Mouse (Mus musculus): ENCODE data around the gene Vmn1r81. TPM values are rescaled to one million over a fixed set of nuclear protein-coding genes. Genes with fewer than 3 reads are reported as not detected.

The Vmn1r81 gene
- total RNA-seq (2021), result under 1 TPM in 1 of 2 experiments, not detected in 1; 0.05 TPM
- long read RNA-seq, experiment 1, result 0 reads
- long read RNA-seq, experiment 2, result 0 reads

DNA sequence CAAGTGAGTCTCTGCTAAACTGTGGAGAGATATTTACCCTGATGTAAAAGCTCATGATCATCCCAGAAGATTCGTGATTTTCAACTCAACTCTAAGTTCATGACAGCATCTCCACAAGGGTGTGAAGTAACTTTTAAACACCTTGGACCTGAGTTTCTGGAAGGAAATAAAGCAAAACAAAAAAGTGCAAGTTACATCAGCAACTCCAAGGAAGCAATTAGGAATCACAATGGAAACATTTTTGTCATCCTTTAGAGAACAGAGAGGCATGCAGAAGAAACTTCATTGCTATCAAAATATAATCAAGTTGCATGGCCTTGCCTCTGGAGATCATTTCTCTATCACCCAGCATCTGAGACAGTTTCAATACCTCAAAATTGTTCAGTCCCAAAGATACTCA is at the start of gene Vmn1r81:
TSS of gene Vmn1r81 (minus strand) at position 101 of the 400 bp plus-strand sequence.
- no peak for TF ChIP-seq CTCF (IDR thresholded peaks at IDR 0.05)
- Histone ChIP-seq H3K4me3 (no peak within 1 kb of the TSS), H3K27ac (no peak within 1 kb of the TSS)
- DNase-seq (ENCODE audit: extremely low spot score in 1 of 2, low spot score in 2 of 2), result no peak
- intact Hi-C loops (cut with DNase I), result no loop called here

DNA sequence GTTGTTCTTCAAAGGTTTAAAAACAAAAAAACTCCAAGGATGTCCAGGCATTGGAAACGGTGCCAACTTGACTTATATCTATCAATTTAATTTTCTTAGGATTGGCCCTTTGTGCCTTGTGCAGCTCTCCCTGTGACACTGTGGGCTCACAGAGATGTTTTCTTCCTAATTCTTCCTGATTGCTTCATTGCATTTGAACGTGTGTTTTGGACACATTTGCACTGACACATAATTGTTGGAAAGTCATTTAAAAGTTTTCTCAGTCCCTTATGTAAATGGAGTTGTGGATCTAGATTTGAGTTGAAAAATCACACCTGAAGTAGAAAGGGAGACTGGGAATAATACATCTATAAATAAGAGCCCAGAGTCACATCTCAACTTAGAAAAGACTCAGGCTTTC is 32.1 kb upstream of the Vmn1r81 start, which contains the start of gene Vmn1r82:
TSS of gene Vmn1r82 (plus strand) at position 301 of the 400 bp plus-strand sequence.
- TF ChIP-seq CTCF (IDR thresholded peaks at IDR 0.05), result no peak
- intact Hi-C loops (cut with DNase I), result no loop called here
- Histone ChIP-seq H3K4me3 (no peak within 1 kb of the TSS), H3K27ac (no peak within 1 kb of the TSS)
- DNase-seq (ENCODE audit: extremely low spot score in 1 of 2, low spot score in 2 of 2), result no peak

- DNase-seq (ENCODE audit: extremely low spot score in 1 of 2, low spot score in 2 of 2), result no peak
- no peak overlapping the region for H3K27ac ChIP-seq
- intact Hi-C loops (cut with DNase I), result no loop called here
- no peak for TF ChIP-seq CTCF (IDR thresholded peaks at IDR 0.05)
- no peak overlapping the region for H3K4me3 ChIP-seq
Measured at GRCm38 (mm10) chr7:12204141-12204540, 63.9 kb downstream of the Vmn1r81 start.

Other genes with a start within 250 kb of the Vmn1r81 start
- gene Vmn1r77, start 231.5 kb downstream of the Vmn1r81 start, total RNA-seq (2021), result not detected
- not detected for gene Vmn1r78, start 118.0 kb downstream of the Vmn1r81 start, total RNA-seq (2021)
- not detected for gene Vmn1r79, start 97.0 kb downstream of the Vmn1r81 start, total RNA-seq (2021)
- gene Vmn1r80, start 79.0 kb downstream of the Vmn1r81 start, total RNA-seq (2021), result not detected
- not detected for gene Vmn1r82, start 32.2 kb upstream of the Vmn1r81 start, total RNA-seq (2021)
- gene Vmn1r83, start 61.2 kb upstream of the Vmn1r81 start, total RNA-seq (2021), result under 1 TPM in 1 of 2 experiments, not detected in 1; 0.11 TPM
- not detected for gene Vmn1r84, start 101.0 kb upstream of the Vmn1r81 start, total RNA-seq (2021)
- gene Zfp551, start 154.5 kb upstream of the Vmn1r81 start, total RNA-seq (2021), result 1 to 10 TPM; 8.6 to 8.7 TPM
- gene Zfp606, start 210.0 kb upstream of the Vmn1r81 start, total RNA-seq (2021), result 10 to 100 TPM; 13.4 to 15.1 TPM
- not detected for gene 2900092C05Rik, start 244.2 kb upstream of the Vmn1r81 start, total RNA-seq (2021)